Mouse (Mus musculus): ENCODE data around the gene Parp1.
"Not testable (repeated sequence)": the region's sequence is repeated elsewhere in the genome, so short reads cannot be mapped to it uniquely, and the experiment has no call there.

Gene Parp1

DNA sequence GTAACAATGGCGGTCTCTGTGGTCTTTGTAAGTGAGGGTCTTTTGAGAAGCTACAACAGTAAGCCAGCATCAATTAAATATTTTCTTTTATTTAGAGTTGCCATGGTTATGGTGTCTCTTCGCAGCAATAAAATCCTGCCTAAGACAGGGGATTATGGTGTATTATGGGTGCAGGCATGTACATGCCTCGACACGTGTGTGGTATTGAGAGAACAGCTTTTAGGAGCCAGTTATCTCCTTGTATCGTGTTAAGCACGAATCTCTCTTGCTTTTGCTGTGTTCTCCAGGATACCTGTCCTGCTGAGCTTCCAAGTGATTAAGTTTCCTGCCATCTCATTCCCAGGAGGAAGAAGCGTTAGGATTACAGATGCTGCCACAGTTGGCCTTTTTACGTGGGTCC is 9.3 kb upstream of the Parp1 start:
- DNase-seq (ENCODE audit: low spot score in 2 of 2): no peak

DNA sequence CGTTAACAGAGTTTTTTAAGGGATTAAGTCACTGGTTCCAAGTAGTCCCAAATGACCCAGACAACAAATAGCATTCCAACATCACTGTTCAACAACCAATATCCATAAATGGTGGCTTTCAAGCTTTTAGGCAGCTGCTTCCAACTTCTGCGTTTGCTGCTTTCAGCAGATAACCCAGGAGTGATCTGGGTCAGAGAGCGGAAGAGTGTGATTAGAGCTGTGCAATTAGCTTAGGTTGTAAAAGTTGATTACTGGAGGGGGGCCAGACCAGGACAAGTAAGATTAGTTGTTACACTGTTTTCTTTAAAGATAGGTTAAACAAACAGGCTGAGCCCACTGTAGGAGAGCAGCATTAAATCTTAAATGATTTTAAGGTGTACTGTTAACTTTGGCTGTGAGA is 7.5 kb upstream of the Parp1 start:
- DNase-seq (ENCODE audit: low spot score in 2 of 2): no peak

DNA sequence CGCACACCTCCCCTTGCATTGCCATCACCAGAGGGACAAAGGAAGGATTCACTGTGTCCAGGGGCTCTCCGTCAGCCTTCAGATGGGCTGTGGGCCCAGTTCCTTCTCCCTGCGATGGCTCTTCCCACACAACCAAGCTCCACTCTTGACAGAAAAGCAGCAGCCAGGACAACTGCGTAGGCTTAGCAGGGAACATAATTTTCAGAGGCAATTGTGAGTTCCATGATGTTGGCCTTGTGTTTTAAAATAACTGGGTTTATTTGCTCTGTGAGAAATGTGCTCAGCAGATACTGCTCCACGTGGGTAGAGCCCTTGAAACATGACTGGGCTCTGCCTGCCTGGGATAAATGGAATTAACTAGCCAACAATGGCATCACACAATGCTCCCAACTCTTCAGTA is 3.8 kb upstream of the Parp1 start:
- DNase-seq (ENCODE audit: low spot score in 2 of 2): no peak

DNA sequence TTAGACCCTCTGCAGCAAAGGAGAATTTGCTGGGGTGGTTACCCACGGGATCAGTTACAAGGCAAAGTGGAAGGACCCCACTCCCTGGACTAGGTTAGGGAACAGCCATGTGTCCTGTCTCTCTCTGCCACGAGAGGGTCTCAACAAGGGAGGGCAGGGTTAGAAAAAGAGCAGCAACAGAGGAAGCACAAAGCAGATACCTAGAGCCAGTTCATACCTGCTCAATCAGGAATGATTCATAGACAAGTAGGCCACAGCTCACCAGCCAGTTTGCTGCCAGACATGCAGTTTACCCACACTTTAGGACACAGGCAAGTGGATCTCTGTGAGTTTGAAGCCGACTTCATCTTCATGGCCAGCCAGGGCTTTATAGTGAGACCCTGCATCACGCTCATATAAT is 963 bp upstream of the Parp1 start:
- DNase-seq (ENCODE audit: low spot score in 2 of 2): no peak

DNA sequence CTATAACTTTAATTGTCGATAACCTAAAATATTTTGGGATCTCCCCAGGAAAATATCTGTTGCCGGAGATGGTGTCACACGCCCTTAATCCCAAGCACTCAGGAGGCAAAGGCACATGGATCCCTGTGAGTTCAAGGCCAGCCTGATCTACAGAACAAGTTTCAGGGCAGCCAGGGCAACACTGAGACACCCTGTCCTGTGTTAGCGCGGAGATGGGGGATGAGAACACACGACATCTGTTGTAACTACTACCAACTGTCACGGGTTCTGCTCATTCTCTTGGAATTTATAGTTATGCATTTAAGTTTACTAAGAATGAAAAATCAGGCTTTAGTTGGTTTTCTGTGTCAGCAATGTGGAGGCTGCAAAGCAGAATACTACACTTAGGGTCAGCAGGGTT is 476 bp upstream of the Parp1 start:
- no peak for DNase-seq (ENCODE audit: low spot score in 2 of 2)

DNA sequence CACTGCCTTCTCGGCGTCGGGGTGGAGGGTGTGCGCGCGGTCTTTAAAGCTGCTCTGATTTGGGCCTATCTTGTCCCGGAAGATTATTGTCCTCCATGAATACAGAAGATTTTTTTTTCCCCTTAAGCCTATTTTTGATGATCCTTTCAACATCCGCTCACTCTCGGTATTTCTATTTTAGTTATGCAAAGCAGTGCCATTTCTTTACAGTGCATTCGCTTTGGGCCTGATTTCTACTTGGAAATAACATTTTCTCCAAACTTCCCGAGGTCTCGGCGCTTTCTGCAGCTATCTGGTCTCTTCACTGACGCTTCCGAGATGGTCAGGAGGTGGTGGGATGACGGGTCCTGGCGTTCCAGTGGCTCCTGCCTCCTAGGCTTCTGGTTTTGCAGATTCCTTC is 729 bp downstream of the Parp1 start:
- DNase-seq (ENCODE audit: low spot score in 2 of 2): no peak

DNA sequence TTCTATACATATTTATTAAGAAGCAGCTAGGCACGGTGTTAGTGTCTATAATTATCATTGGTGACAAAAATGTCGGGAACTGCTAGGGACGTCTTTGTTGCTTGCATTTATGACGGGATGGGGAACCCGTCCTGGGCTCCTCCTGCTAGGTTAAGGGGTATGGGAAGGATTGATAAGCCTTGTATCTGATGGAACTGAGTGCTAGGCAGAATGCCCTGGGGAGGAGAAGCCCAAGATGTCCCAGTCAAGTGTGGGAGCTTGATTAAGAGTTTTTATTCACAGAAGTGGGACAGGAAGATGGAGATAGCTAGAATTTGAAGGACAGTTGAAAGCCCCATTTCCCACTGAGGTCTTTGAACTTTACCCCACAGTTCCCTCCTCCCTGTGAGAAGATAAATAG is 1.5 kb downstream of the Parp1 start:
- DNase-seq (ENCODE audit: low spot score in 2 of 2): no peak

DNA sequence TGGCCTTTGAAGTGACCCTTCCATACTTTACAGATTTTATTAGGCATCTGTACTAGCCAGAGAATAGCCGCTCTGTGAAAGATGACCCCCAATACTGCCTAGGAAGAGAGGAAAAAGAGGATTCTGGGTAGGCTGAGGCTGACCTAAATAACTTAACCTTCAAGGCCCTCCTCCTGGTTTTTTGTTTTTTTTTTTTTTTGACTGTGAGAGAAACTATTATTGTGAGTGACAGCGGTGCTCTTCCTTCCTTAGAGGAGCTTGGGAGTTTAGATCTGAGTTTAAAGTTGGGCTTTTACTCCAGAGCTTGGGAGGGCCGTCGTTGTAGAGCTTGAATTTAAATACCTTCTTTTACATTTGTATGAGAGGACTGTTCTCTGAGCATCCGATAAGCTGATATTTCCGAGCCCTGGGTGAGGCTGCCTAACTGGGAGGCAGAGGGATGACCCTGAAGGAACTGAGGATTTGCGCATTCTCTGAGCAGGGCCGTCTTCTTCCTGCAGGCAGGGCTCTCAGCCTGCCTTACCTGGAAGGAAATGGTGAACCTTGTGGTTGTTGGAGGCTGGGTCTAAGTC is 2.4 kb downstream of the Parp1 start:
- DNase-seq (ENCODE audit: low spot score in 2 of 2): no peak

DNA sequence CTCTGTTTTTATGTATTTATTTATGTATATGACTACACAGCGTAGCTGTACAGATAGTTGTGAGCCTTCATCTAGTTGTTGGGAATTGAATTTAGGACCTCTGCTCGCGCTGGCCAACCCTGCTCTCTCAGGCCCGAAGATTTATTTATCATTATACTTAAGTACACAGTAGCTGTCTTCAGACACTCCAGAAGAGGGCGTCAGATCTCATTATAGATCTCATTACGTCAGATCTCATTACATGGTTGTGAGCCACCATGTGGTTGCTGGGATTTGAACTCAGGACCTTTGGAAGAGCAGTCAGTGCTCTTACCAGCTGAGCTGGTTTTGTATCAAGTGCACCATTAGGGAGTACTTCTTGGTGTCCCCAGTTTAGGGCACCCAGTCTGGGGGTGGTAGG is 3.0 kb downstream of the Parp1 start:
- DNase-seq (ENCODE audit: low spot score in 2 of 2): not testable (repeated sequence)

DNA sequence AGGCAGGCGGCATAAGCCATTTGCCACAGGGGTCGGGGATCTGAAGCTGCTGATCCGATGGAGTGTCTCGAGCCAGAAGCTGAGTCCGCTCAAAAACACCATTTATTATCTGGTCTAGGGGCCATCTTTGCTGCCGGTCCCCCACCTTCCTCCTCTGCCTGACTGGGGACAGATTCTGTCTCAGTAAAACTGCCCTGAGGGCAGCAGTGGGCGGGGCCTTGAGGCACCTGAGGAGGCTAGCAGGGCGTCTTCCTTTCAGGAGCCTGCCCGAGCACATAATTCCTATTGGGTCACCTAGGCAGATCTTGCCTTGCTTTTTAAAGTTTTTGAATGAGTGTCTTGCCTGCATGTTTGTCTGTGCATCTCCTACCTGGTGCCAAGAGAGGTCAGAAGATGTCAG is 3.4 kb downstream of the Parp1 start:
- no peak for DNase-seq (ENCODE audit: low spot score in 2 of 2)

DNA sequence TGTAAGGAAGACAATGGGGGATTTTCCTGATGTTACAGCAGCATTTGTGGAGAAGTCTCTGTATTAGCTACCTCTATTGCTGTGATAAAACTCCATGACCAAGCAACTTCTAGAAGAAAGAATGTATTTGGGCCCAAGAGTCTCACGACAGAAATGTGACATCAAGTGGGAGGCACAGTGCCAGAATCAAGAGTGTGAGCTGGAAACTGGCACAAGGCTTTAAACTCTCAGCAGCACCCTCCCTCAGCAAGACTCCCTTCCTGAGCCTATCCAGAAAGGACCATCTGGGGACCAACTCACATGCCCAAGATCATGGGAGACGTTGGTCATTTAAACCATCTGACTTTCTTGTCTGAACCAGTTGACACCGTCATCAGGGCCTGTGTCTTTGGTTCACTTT is 7.8 kb downstream of the Parp1 start:
- DNase-seq (ENCODE audit: low spot score in 2 of 2): no peak

DNA sequence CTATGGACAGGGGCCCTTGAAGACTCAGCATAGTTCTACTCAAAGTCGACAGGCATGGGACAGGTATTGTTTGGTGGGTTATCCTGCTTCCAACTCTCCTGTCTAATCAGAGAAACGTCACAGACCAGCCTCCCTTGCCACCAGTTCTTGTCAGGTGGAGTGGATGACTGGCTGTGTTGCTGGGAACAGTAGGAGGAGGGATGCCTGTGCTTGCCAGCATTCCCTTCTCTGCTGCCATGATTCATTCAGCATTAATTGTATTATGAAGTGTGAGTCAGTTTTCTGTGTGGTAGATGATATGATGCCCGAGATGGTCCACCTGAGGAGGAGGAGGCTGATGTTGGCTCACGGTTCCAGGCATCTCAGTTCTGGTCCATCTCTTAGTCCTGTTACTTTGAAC is 9.1 kb downstream of the Parp1 start:
- no peak for DNase-seq (ENCODE audit: low spot score in 2 of 2)

DNA sequence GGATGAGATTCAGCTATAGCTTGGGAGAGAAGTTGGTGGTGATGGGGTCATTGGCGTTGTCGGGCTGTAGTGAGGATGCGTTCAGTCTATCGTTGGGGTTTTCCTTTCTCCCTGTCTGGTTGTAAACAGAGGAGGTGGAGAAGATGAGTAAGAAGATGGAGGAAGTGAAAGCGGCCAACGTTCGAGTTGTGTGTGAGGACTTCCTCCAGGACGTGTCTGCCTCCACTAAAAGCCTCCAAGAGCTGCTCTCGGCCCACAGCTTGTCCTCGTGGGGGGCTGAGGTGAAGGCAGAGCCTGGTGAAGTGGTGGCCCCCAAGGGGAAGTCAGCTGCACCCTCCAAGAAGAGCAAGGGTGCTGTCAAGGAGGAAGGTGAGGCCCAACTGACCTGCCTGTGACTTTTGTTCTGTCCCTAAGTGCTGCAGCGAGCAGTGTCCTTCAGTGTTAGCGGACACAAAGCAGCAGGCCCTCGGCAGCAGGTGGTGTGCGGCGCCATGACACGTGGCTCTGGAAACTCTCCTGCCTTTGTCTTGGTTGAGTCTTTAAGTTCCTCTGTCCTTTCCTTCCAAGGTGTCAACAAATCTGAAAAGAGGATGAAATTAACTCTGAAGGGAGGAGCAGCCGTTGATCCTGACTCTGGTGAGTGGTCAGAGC is 19.2 kb downstream of the Parp1 start:
- DNase-seq (ENCODE audit: low spot score in 2 of 2): no peak

DNA sequence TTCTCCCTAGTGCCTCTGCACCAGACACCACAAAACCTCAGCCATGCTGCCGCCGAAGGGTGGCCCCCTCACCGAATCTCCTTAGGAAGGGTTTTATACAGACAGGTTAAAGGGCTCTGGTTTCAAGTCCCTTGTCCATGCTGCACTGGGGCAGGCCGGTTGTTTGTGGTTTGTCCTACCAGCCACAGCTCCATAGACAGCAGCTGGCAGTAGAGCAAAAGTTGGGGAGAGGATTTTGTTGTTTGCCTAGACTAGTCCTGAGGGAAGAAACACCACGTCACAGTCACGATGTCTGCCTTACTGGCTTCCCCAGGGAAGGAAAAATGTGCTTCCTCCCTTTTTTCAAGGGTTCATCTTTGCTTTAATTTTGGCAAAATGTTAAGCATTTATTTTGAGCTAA is 31.9 kb downstream of the Parp1 start:
- no peak for DNase-seq (ENCODE audit: low spot score in 2 of 2)

DNA sequence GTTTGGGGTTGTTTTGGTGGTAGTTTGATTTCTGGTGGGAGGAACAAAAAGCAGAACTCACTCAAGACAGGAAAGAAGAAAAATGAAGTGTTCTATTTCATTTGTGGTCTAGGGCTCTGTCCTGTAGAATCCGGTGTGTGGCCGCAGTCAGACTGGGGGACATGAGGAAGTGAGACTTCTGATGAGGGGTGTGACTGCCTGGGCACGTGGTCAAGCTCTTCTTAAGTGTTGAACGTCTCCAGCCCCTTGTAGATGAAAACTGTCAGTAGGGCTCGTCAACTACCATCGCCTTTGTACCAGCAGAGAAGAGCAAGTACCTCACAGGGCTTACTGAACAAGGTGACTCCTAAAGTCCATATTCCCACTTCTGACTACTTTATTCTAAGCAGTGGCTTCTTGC is 33.1 kb downstream of the Parp1 start:
- DNase-seq (ENCODE audit: low spot score in 2 of 2): no peak

DNA sequence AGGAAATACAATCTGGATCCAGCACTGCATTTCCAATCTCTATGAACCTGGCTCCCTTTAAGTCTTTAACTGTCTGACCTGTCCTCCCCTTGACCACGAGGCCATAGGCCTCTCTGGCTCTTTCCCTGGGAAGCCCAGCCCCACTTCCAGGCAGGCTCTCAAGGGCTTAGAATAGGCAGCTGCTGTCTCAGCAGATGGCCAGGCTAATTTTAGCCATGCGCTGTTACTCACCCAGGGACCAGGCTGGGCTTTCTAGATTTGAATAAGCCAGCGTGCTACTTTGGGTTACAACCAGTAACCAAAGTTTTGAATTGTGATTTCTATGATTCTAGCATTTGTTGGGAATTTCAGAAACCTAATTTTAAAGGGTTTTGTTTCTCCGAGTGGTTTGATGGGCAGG is 35.9 kb downstream of the Parp1 start:
- peak; percentile 54 to 56 for DNase-seq (ENCODE audit: low spot score in 2 of 2)

DNA sequence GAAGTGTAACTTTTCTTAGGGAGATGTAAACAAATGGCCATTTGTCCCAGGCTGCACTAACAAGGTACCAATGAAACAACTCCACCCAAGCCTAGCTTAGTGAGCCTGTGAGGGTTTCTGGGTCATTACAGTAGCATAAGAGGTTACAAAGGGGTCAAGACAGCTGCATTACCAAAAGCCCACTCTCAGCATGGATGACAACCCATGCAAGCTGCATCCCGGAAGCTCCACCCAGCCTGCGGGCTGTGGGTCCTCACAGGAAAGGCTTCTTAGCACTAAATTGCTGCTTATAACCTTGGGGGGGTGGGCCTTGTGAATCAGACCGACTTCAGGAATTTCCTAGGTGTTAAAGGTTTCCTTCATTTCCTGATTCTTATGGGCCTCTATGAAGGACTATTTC is 37.4 kb downstream of the Parp1 start:
- DNase-seq (ENCODE audit: low spot score in 2 of 2): no peak

DNA sequence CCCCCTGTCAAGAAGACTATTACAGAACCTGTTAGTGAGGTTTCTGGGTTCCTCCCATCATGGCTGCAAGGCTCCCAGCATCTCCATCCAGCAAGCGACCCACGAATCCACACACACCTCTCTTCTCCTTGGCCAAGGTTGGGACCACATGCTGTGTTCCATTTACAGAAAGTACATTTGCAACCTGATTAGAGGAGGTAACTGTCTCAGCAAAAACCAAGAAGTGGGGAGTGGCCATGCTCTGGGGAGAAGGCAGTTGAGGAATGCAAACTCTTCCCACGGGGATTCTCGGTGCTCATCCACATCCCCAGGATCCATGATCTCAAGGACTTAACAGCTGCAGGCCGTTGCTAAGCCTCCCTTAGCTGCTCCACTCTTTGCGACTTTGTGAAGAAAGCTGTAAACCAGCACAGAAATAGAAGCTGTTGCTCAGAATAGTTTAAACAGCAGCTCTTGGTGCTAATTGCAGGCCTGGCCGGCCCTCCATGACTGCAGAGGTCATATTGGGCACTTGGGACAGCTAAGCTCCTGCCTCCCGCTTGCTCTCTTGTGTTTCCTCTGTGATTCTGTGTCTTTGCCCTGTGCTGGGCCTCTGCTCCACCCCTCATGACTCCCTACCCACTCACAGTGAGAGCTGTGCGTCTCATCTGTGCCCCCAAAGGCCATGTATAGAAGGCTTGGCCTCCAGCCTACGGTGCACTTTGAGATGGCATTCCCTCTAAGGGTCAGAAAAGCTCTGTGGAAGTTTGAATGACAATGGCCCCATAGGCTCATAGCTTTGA is 38.3 kb downstream of the Parp1 start:
- no peak for DNase-seq (ENCODE audit: low spot score in 2 of 2)

DNA sequence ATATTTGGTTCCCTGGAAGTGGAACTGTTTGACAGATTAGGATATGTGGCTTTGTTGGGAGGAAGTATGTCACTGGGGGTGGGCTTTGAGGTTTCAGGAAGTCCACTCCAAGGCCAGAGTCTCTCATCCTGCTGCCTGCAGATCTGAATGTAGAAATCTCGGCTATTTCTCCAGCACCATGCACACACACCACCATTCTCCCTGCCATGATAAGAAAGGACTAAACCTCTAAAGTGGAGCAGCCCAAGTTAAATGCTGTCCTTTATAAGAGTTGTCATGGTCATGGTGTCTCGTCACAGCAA is 38.8 kb downstream of the Parp1 start:
- DNase-seq (ENCODE audit: low spot score in 2 of 2): no peak

DNA sequence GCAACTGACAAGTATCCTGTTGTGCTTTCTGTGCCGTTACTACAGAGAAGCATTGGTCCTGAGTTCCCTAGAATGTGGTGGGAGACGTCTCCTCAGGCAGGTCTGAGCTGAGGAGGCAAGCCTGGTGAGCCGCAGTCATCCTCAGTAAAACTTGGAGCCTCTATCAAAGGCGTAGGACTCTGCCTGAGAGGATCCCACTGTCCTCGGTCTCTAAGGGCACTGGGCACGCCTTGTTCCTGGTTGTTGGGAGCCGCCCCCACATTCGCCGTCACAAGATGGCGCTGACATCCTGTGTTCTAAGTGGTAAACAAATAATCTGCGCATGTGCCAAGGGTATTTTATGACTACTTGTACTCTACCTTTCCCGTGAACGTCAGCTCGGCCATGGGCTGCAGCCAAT is 43.1 kb downstream of the Parp1 start:
- not testable (repeated sequence) for DNase-seq (ENCODE audit: low spot score in 2 of 2)

DNA sequence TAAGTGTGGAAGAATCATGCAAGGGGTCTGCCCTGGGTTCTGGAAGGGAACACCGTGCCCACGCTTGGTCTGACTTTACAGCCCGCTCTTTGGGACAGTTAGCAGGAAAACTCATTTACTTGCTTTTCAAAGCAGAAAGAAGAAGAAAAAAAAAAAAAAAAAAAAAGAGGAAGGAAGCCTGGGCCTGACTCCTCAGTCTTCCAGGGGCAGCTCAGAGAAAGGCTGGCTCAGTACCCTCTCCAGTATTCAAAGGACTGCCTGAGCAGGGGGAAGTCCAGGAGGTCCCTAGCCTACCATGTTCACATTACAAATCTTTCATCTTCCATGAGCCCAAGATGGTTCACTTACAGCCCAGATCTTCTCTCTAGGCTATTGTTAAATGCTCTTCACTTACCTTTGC is 48.0 kb downstream of the Parp1 start:
- no peak for DNase-seq (ENCODE audit: low spot score in 2 of 2)

DNA sequence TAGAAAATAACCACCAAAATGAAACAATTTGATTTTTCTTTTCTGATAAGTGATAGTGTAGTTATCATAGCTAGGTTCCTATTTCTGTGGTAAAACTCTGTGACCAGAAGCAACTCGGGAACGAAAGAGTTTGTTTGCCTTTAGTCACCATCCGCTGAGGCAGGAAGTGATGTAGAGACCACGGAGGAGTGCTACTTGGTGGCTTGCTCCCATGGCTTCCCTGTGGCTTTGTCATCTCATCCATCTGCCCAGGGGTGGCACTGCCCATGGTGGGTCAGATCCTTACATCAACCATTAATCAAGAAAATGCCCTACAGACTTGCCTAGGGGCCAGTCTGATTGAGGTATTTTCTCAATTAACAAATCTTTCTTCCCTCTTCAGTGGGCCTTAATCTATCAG is 53.7 kb downstream of the Parp1 start:
- DNase-seq (ENCODE audit: low spot score in 2 of 2): no peak

DNA sequence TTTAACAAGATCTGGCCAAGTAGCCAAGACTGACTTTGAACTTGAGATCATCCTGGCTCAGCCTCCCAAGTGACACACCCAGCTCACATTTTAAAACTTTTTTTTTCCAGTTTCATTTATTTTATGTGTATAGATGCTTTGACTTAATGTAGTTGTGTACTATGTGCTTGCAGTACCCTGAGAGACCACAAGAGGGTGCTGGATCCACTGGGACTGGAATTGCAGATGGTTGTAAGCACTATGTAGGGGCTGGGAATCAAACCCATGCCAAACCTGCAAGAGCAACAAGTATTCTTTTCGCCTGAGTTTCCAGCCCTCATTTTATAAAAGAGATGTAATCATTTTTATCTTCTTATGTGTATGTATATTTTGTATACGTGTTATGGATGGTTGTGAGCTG is 55.2 kb downstream of the Parp1 start:
- DNase-seq (ENCODE audit: low spot score in 2 of 2): no peak

DNA sequence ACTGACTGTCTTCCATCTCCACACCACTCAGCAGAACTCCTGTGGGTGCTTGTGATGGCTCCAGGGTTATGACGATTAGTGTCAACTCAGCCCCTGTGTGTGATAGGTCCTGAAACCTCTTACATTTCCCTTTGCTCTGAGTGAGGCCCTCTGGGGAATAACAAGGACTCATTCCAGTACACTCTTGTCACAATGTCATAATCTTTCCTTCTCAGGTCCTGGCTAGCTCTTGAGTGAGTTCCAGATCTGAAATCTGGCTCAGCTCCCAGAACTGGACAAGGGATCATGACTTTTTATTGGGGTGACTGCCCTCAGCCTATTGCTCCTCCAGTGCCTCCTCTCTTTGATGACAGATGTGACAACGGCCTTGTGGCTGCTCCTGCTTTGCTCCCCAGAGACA is 57.4 kb downstream of the Parp1 start:
- DNase-seq (ENCODE audit: low spot score in 2 of 2): no peak

Measured in frontal cortex, postnatal 14 days (tissue).